Mouse (Mus musculus): Measurements from ENCODE around the gene Olfr547. TPM values are rescaled to one million over a fixed set of nuclear protein-coding genes. Genes with fewer than 3 reads are reported as not detected.
A peak's percentile ranks its signal among the peaks of the same experiment; 100 is the strongest.
"Not testable (repeated sequence)": the region's sequence is repeated elsewhere in the genome, so short reads cannot be mapped to it uniquely, and the experiment has no call there.

Olfr547 gene
- not detected for total RNA-seq (2021)
- long read RNA-seq, experiment 1, result 0 reads
- long read RNA-seq, experiment 2, result 0 reads

GRCm38 (mm10) chr7:102534449-102534848 lies at the start of gene Olfr547:
TSS of gene Olfr547 (plus strand) at chr7:102534749.
- DNase-seq (ENCODE audit: low spot score in 2 of 2), result no peak

GRCm38 (mm10) chr7:102484766-102485165 lies 49.8 kb upstream of the Olfr547 start:
- DNase-seq (ENCODE audit: low spot score in 2 of 2), result not testable (repeated sequence)

DNA sequence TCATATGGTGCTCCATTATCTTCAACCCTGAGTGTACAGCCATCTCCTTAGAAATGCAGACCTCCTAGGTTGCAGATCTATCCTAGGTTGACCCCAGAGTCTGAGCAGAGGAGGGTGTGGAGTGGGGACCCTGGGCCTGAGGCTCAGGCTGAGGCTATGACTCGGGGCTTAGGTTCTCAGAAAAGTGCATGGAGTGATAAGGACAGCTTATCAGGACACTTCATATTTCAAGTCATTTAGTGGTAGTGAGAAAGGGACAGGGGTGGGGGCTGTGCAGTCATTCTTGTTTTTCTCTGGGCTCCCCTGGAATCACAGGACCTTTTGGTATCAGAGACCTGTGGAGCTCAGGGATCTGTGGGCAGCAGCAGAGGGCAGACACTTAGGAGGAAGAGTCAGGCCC lies 48.4 kb upstream of the Olfr547 start:
- no peak for DNase-seq (ENCODE audit: low spot score in 2 of 2)

- no peak for DNase-seq (ENCODE audit: low spot score in 2 of 2)
Observed at GRCm38 (mm10) chr7:102488161-102488560, 46.4 kb upstream of the Olfr547 start, which contains the start of gene Olfr544. TSS of gene Olfr544 (minus strand) at chr7:102488313.

DNA sequence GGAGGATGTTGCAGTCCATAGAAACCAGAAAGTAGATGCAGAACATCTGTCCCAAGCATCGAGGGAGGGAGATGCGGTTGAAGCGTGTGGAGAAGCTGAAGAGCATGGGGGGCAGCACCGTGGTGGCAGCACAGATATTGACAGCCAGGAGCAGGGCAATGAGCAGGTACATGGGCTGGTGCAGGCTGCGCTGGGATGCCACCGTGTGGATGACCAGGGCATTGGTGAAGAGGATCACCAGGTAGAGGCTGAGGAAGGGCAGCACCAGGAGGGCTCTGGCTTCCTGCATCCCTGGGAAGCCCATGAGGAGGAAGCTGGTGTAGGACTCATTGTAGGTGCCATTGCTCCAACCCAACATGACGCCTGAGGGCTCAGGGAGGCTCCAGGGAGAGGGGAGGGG lies 40.1 kb upstream of the Olfr547 start:
- DNase-seq (ENCODE audit: low spot score in 2 of 2), result not testable (repeated sequence)

DNA sequence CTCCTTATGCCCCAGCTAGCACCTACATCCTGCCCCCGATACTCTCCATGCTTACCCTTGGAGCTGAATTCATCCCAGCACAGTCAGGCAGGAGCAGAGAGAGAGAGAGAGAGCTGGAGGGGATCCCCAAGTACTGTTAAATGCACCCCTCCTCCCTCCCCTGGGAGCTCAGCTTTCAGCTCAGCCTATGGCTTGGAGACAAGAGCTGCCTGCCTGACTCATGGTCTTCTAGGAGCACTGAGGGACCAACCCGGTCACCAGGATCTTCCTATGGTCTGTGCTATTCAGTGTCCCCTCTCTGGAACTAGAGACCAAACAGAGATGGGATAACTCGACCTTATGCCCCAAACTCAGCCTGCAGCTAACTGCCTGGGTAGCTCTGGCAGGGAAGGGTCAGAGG lies 35.1 kb upstream of the Olfr547 start, which contains the start of gene Olfr545:
Gene Olfr545 (minus strand): TSS at position 101 of the 400 bp plus-strand sequence.
- DNase-seq (ENCODE audit: low spot score in 2 of 2), result no peak

GRCm38 (mm10) chr7:102501986-102502385 lies 32.6 kb upstream of the Olfr547 start:
- DNase-seq (ENCODE audit: low spot score in 2 of 2), result no peak

GRCm38 (mm10) chr7:102506848-102507247 lies 27.7 kb upstream of the Olfr547 start:
- DNase-seq (ENCODE audit: low spot score in 2 of 2), result peak; percentile 75 to 78

DNA sequence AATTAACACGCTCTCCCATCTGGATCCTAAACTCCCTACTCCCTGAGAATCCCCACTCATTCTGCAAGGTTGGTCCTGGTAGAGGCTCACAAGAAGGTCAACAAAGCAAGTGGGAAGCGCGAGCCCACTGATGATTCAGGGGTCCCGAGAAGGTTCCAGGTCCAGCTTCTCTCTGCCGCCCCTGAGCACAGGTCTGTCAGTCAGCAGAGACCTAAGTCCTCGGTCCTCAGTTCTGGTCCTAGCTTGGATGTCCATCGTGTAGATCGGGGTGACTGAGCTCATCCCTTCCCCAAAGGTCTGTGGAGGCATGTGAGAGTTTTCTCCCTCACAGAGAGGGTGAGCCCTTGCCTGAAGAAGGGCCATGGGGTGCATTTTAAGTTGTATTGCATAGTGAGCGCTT lies 26.5 kb upstream of the Olfr547 start:
- no peak for DNase-seq (ENCODE audit: low spot score in 2 of 2)

DNA sequence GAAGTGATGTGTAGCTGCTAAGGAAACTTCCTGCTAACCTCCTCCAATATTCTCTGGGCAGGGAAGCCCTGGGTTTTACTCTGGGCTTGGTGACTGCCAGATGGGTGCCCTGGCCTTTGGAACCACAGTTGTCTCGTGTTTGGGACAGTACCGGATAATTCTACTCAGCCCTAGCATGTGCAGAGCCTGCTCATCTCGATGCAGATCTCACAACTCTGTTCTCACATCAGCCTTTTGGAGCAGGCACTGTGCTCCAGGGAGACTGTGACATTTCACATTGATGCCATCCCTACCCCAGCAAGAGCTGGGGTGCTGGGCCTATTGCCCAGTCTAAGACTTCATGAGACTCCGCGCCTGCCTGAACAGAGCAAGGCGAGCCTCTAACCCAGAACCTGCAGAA lies 25.9 kb upstream of the Olfr547 start:
- DNase-seq (ENCODE audit: low spot score in 2 of 2), result no peak

DNA sequence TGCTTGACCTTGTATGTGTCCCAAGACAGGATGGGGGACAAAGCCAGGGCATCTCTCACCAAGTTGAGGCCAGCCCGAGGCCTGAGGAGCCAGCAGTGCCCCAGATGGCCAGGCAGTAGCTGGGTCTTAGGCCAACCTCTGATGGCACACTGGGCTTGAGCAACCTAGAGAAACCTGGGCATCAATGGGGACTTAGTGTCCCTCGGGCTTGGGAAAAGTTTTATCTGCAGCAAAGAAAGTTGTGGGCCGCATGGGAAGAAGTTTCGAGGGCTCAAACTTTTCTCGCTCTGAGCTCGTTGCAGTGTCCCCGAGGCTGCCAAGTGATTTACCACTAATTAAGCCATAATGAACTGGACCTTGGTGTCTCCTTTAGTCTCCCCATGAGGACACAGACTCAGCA lies 24.8 kb upstream of the Olfr547 start:
- DNase-seq (ENCODE audit: low spot score in 2 of 2), result no peak

- no peak for DNase-seq (ENCODE audit: low spot score in 2 of 2)
Observed at GRCm38 (mm10) chr7:102511927-102512326, 22.6 kb upstream of the Olfr547 start.

DNA sequence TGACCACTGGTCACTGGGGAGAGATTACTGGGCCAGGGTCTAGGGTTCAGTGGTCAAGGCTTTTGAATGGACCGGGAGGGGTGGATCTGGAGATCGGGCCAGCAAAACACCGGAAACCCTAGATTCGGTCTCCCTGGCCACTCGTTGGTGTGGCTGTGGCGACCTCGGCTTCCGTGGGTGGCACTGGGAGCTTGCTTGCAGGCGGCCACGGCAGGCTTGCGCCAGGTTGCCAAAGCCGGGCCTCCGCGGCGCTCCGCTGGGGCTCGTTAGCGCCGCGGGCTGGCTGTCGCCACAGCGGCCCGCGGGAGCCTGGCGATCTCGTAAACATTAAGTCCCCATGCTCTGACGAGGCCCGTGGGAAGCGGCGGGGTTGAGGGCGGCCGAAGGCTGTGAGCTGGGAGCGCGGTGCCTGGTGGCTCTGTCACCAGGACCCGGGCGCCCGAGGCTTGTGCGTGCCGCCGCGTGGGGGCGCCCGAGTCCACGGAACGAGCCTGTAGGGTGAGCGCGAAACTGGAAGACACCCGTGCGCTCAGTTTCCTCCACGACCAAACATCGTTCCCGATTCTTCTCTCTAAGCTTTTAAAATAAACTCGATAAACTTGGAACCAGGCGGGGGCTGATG lies 21.6 kb upstream of the Olfr547 start:
- DNase-seq (ENCODE audit: low spot score in 2 of 2), result peak; percentile 88 to 90

- DNase-seq (ENCODE audit: low spot score in 2 of 2), result no peak
Observed at GRCm38 (mm10) chr7:102514144-102514543, 20.4 kb upstream of the Olfr547 start.

DNA sequence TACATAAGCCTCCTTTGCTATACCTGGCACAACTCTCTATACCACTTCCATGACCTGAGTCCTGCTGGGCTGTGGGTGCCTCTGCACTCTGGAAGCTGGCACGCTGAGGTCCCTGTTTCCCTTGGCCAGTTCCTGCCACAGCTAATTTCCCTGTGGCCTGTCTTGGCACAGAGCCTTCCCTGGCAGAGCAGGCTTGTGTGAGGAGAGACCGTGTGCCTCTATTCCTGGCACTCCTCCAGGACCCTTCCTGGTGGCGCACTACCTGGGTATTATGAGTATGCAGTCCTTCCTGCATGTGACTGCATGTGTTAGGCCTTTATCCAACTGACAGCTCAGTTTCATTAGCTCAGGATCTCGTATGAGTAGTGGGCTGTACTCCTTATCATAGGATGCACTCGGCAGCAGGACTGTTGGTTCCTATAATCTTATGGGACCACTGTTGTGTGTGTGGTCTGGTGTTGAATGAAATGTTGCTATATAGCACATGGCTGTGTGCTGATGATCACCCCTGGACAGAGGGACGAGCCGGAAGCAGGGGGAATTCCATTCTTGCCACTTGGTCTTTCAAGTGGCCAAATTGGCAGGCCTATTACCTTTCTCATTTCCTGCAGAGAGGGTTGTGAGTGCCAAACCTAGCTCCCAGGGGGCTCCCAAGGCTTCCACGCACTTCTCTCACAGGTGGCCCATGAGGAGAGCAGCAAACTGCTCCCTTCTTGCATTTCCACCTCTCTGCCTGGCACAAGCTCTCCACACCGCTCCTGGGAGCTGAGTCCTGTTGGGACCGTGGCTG lies 18.1 kb upstream of the Olfr547 start:
- no peak for DNase-seq (ENCODE audit: low spot score in 2 of 2)

GRCm38 (mm10) chr7:102517051-102517335 lies 17.6 kb upstream of the Olfr547 start:
- DNase-seq (ENCODE audit: low spot score in 2 of 2), result no peak

GRCm38 (mm10) chr7:102529052-102529451 lies 5.5 kb upstream of the Olfr547 start:
- no peak for DNase-seq (ENCODE audit: low spot score in 2 of 2)

DNA sequence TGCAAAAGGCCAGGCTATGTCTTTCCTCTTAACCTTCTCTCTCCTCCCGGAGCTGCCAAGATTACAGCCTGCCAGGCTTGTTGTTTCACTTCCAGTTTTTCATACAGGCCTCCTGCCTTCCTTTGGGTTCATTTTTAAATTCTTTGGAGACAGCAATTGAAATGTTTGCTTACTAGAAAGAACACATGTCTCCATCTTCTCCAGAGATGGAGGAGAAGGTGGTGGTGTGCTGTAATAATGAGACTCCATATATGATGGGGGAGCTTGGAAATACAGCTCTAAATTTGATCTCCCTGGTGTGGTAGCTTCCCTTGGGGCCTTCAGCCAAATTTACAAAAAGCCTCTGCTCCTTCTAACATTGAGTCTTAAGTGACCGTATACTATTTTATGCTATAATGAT lies 6.0 kb downstream of the Olfr547 start, which contains the start of gene Olfr548-ps1:
Gene Olfr548-ps1 (plus strand): TSS at position 301 of the 400 bp plus-strand sequence.
- DNase-seq (ENCODE audit: low spot score in 2 of 2), result no peak

DNA sequence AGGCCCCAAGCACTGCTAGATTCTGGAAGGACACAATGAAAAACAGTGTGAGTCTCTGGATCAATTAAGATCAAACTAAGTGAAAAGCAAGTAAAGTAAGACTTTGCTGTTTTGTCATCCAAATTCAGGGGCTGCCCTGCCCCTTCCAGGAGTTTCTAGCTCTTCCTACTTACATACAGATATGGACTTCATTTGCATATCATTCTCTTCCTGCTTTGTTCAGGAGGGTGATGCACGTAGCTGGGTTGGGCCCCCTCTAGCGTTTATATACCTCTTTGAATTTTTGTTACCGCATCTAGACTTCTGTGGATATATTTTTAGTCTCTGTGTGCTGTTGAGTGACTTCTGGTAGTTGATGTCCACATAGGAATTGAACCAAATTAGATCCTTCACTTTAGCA lies 6.7 kb downstream of the Olfr547 start:
- DNase-seq (ENCODE audit: low spot score in 2 of 2), result no peak

- no peak for DNase-seq (ENCODE audit: low spot score in 2 of 2)
Observed at GRCm38 (mm10) chr7:102549570-102549969, 15.0 kb downstream of the Olfr547 start, which contains the start of gene Olfr549. TSS of gene Olfr549 (plus strand) at chr7:102549870.

DNA sequence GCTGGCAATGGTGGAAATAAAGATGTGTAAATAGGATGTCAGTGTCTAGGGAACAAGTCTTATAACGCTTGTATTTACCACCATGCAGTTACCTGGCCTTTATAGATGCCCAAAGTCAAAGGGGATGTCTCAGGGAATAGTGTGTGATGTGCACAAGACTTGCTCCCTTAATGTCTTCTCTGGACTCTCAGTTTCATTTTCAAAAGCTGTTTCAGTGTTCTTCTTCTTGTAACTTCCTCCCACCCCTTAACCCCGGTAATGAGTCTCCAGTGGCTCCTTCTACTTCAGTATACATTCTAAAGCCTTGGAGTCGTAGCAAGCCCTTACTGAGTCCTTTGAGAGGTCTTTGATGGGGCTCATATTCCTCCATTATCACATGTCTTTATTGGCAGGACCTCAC lies 18.7 kb downstream of the Olfr547 start:
- no peak for DNase-seq (ENCODE audit: low spot score in 2 of 2)
